8 mouse cellular contexts compared by ENCODE assay signal in genomic region chr5:43235997-43236396, GRCm38 (mm10). TPM values are rescaled to one million over a fixed set of nuclear protein-coding genes. Genes with fewer than 3 reads are reported as not detected.
DNase-seq lines count a peak whose midpoint lies in the region; ATAC-seq and TF ChIP-seq lines count a peak whose summit lies in the region.

No protein-coding gene starts in this region.

- H3K27me3 ChIP-seq in embryonic facial prominence, embryonic 15.5 days, result peaks cover 2% of the 10 kb centered on the region; the same call in 1 of the 2 replicates
- H3K27me3 ChIP-seq in intestine, embryonic 16.5 days (replicated peaks; ENCODE audit: control insufficient read depth, insufficient read depth, low read length), result no peaks in the 10 kb centered on the region; the same call in 1 of the 2 replicates
- H3K27me3 ChIP-seq in neural tube, embryonic 12.5 days (replicated peaks), result no peaks in the 10 kb centered on the region

- no peak for TF ChIP-seq CTCF in lung, adult 2 months (IDR thresholded peaks at IDR 0.05; ENCODE audit: insufficient read depth, low read length)

- H3K9ac ChIP-seq in embryonic facial prominence, embryonic 15.5 days, result no peak overlapping the region
- no peak overlapping the region for H3K9ac ChIP-seq in intestine, embryonic 16.5 days (ENCODE audit: low read depth, low read length)
- 0 out of 2 replicates have a peak overlapping the region, but pooled peaks have one; percentile 26 for H3K9ac ChIP-seq in neural tube, embryonic 12.5 days

- WGBS in lung, adult 2 months, result 44% methylated on average over 5 of the region's 5 CpGs
- 39% methylated on average over 5 of the region's 5 CpGs for WGBS in embryonic facial prominence, embryonic 15.5 days
- WGBS in intestine, embryonic 16.5 days, result 32% methylated on average over 5 of the region's 5 CpGs
- WGBS in neural tube, embryonic 12.5 days, result 18% methylated on average over 5 of the region's 5 CpGs

- H3K27ac ChIP-seq in embryonic facial prominence, embryonic 15.5 days (replicated peaks), result no peak overlapping the region
- no peak overlapping the region for H3K27ac ChIP-seq in intestine, embryonic 16.5 days (ENCODE audit: low read length)
- no peak overlapping the region for H3K27ac ChIP-seq in neural tube, embryonic 12.5 days

- peaks cover 3% of the 10 kb centered on the region for H3K4me1 ChIP-seq in lung, adult 2 months (ENCODE audit: control insufficient read depth, insufficient read depth, low read length)
- H3K4me1 ChIP-seq in embryonic facial prominence, embryonic 15.5 days, result peaks cover 5% of the 10 kb centered on the region; the same call in 1 of the 2 replicates
- H3K4me1 ChIP-seq in intestine, embryonic 16.5 days (ENCODE audit: control insufficient read depth, insufficient read depth, low read length), result peaks cover 5% of the 10 kb centered on the region; the same call in 1 of the 2 replicates
- peaks cover 6% of the 10 kb centered on the region; the same call in 1 of the 2 replicates for H3K4me1 ChIP-seq in neural tube, embryonic 12.5 days

- no peaks in the 10 kb centered on the region for H3K36me3 ChIP-seq in embryonic facial prominence, embryonic 15.5 days
- no peaks in the 10 kb centered on the region for H3K36me3 ChIP-seq in intestine, embryonic 16.5 days (ENCODE audit: control insufficient read depth, insufficient read depth, low read length)
- H3K36me3 ChIP-seq in neural tube, embryonic 12.5 days, result no peaks in the 10 kb centered on the region

- ATAC-seq in embryonic facial prominence, embryonic 15.5 days (ENCODE audit: insufficient number of reproducible peaks, low FRiP score, low TSS enrichment, low read depth), result no peak
- no peak for ATAC-seq in intestine, embryonic 16.5 days
- no peak for ATAC-seq in neural tube, embryonic 12.5 days (ENCODE audit: low FRiP score, low read depth)

- H3K4me3 ChIP-seq in lung, adult 2 months (replicated peaks; ENCODE audit: extremely low read depth, low read depth, low read length), result peak overlapping the region; percentile 10
- H3K4me3 ChIP-seq in embryonic facial prominence, embryonic 15.5 days (replicated peaks), result peak overlapping the region; percentile 87
- H3K4me3 ChIP-seq in intestine, embryonic 16.5 days (ENCODE audit: low read length), result peak overlapping the region; percentile 76
- peak overlapping the region; percentile 94 for H3K4me3 ChIP-seq in neural tube, embryonic 12.5 days

- no peak for DNase-seq in lung, adult 2 months
- DNase-seq in lung, postnatal 14 days, result no peak
- no peak for DNase-seq in cerebellum, postnatal 36 days
- no peak for DNase-seq in right cerebral cortex, postnatal 4 days
- no peak for DNase-seq in right cerebral cortex, adult 18-20 months

- no peak for TF ChIP-seq POLR2A in lung, adult 2 months (IDR thresholded peaks at IDR 0.05; ENCODE audit: borderline replicate concordance, extremely low read depth, low read depth, low read length)

- H3K9me3 ChIP-seq in embryonic facial prominence, embryonic 15.5 days (replicated peaks), result no peaks in the 10 kb centered on the region
- no peaks in the 10 kb centered on the region for H3K9me3 ChIP-seq in intestine, embryonic 16.5 days (ENCODE audit: control insufficient read depth, low read length)
- H3K9me3 ChIP-seq in neural tube, embryonic 12.5 days, result no peaks in the 10 kb centered on the region

- peak overlapping the region; percentile 98 for H3K4me2 ChIP-seq in embryonic facial prominence, embryonic 15.5 days (replicated peaks)
- H3K4me2 ChIP-seq in intestine, embryonic 16.5 days (ENCODE audit: low read depth, low read length), result peak overlapping the region; percentile 73
- H3K4me2 ChIP-seq in neural tube, embryonic 12.5 days (replicated peaks), result peak overlapping the region; percentile 84

RNA-seq across cellular contexts. Expression of gene Cpeb2, which starts 3.0 kb away (rescaled TPM):
- 4.0 and 6.5 TPM in 2 replicates for polyA plus RNA-seq in lung, adult 2 months (2012; rRNA removed)
- 3.8 and 4.9 TPM in 2 replicates for polyA plus RNA-seq in embryonic facial prominence, embryonic 15.5 days (2015; fragmentation: Nextera tagmentation; extraction: Ambion mirVana)
- 1.4 and 2.2 TPM in 2 replicates for polyA plus RNA-seq in intestine, embryonic 16.5 days (2015; fragmentation: Nextera tagmentation; extraction: Ambion mirVana)
- 9.6 and 9.8 TPM in 2 replicates for polyA plus RNA-seq in neural tube, embryonic 12.5 days (2016; fragmentation: Nextera tagmentation; extraction: Ambion mirVana)

Comparison
In these comparisons a context has a peak if more than half of its experiments do, and no peak if none do; other contexts are left out.
1. H3K4me3 ChIP-seq: peak in every context shown above with its lines; median percentile 94 in neural tube, embryonic 12.5 days; 87 in embryonic facial prominence, embryonic 15.5 days; 76 in intestine, embryonic 16.5 days; 10 in lung, adult 2 months.